Mouse (Mus musculus) heart, adult 2 months (tissue): ENCODE data around the gene Gins3.

ENCODE experiments used
- CTCF ChIP-seq: fragments of 200-600 bp; IDR thresholded peaks from 2 replicates; pipeline ENCODE4 v1.8.1; 2022; ENCODE audit warnings: antibody characterized with exemption, mild to moderate bottlenecking, moderate library complexity
- POLR2A ChIP-seq: fragments of 200-500 bp; IDR thresholded peaks from 2 replicates; pipeline ENCODE4 v1.6.1; 2011; ENCODE audit warnings: mild to moderate bottlenecking, low read depth, low read length, control low read depth; ENCODE audit not compliant: insufficient read depth

DNA sequence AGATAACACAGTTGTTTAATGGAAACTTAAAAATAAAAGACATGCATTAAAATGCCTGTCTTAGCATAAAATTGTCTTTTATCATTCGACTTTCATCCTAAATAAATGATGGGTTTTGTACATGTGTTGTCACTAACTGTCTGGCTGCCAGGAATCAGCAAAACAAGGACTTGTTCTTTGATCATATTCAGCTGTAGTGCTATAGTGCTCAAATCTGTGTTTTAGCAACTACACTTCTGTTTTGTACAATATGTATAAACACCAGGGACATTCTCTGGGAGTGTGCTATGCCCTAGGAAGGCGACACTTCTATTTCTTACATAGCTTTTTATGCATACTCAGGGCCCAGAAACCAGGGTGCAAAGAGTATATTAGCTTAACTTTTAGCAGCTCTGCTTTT is 11.7 kb downstream of the Gins3 start:
- no peak for TF ChIP-seq CTCF
- no peak for TF ChIP-seq POLR2A
